Mouse (Mus musculus): ENCODE measurements around the gene Nol6.

DNA sequence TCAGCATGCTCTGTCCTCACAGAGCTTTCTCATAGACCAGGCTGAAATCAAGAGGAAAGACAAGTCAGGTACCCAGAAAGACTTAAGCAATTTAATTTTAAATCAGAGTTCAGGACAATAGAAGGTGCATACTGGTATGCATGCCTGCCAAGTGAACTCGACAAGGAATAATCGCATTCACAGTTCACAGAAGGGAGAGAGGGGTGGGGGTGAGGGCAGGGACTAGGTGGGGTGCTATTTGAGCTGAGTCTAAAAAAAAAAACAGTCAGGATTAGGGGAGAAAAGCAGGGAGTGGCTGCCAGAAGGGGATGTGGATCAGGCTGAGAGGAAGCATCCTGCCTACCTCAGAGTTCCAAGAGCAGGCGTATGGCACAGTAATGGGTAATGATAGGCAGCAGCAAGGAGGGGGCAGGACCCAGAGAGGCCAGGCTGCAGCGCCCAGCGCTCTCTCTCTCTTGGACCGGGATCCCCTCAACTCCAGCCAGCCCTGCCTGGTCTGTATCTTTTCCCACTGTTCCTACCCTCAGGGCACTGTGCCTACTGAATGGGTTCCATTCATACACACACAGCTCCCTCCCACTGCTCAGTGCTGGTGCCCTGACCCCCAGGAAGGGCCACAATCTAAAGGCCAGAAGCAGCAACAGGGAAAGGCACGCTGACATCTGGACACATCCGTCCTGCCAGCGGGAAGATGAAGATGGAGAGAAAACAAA is 9.7 kb downstream of the Nol6 start:
- TF ChIP-seq GATA1 (IDR thresholded peaks at IDR 0.05; ENCODE audit: low read length) (no peak), TAL1 (IDR thresholded peaks at IDR 0.05; ENCODE audit: low read length) (no peak)
